In genomic region chr7:96408161-96408889, GRCm38 (mm10) we compare ENCODE assay signal across 26 mouse cellular contexts.
DNase-seq lines count a peak whose midpoint lies in the region; ATAC-seq and TF ChIP-seq lines count a peak whose summit lies in the region.
"Had no signal": no experiment of that assay in that cellular context is flagged by ENCODE, and none has a peak within 500 bp of the region (broad histone marks: within the 10 kb centered on the region; RNA-seq: fewer than 3 reads in every experiment).

No protein-coding gene starts in this region.

- H3K9me3 ChIP-seq in hindbrain, postnatal 0 days (ENCODE audit: low read length): no peaks in the 10 kb centered on the region
- no peaks in the 10 kb centered on the region for H3K9me3 ChIP-seq in hindbrain, embryonic 13.5 days
- no peaks in the 10 kb centered on the region for H3K9me3 ChIP-seq in midbrain, embryonic 11.5 days (ENCODE audit: control insufficient read depth, low read length)
- H3K9me3 ChIP-seq in midbrain, embryonic 15.5 days: no peaks in the 10 kb centered on the region
- H3K9me3 ChIP-seq: embryonic facial prominence, embryonic 15.5 days; heart, embryonic 13.5 days; hindbrain, embryonic 15.5 days; limb, embryonic 13.5 days; liver, embryonic 13.5 days had no signal

- H3K36me3 ChIP-seq in hindbrain, postnatal 0 days (ENCODE audit: insufficient read depth, low read length): no peaks in the 10 kb centered on the region
- H3K36me3 ChIP-seq in hindbrain, embryonic 13.5 days: no peaks in the 10 kb centered on the region
- H3K36me3 ChIP-seq in midbrain, embryonic 11.5 days (ENCODE audit: control insufficient read depth, insufficient read depth, low read length): no peaks in the 10 kb centered on the region
- H3K36me3 ChIP-seq in midbrain, embryonic 15.5 days (replicated peaks): no peaks in the 10 kb centered on the region
- H3K36me3 ChIP-seq: embryonic facial prominence, embryonic 15.5 days; heart, embryonic 13.5 days; hindbrain, embryonic 15.5 days; limb, embryonic 13.5 days; liver, embryonic 13.5 days had no signal

- 67% methylated on average over 6 of the region's 6 CpGs for WGBS in hindbrain, postnatal 0 days
- WGBS in hindbrain, embryonic 13.5 days: 43% methylated on average over 6 of the region's 6 CpGs
- 42% methylated on average over 6 of the region's 6 CpGs for WGBS in midbrain, embryonic 11.5 days
- WGBS in midbrain, embryonic 15.5 days: 50% methylated on average over 6 of the region's 6 CpGs

- no peak overlapping the region for H3K27ac ChIP-seq in hindbrain, postnatal 0 days
- H3K27ac ChIP-seq in hindbrain, embryonic 13.5 days: no peak overlapping the region
- H3K27ac ChIP-seq in midbrain, embryonic 11.5 days (ENCODE audit: low read depth, low read length): no peak overlapping the region
- no peak overlapping the region for H3K27ac ChIP-seq in midbrain, embryonic 15.5 days
- H3K27ac ChIP-seq: embryonic facial prominence, embryonic 15.5 days; heart, embryonic 13.5 days; layer of hippocampus, adult 2 months; limb, embryonic 13.5 days; liver, embryonic 13.5 days had no signal

- H3K4me3 ChIP-seq in hindbrain, postnatal 0 days (ENCODE audit: low read length): no peak overlapping the region
- no peak overlapping the region for H3K4me3 ChIP-seq in hindbrain, embryonic 13.5 days
- H3K4me3 ChIP-seq in midbrain, embryonic 11.5 days (ENCODE audit: low read depth, low read length): no peak overlapping the region
- no peak overlapping the region for H3K4me3 ChIP-seq in midbrain, embryonic 15.5 days
- H3K4me3 ChIP-seq: embryonic facial prominence, embryonic 15.5 days; heart, embryonic 13.5 days; hindbrain, embryonic 15.5 days; layer of hippocampus, adult 2 months; limb, embryonic 13.5 days; liver, embryonic 13.5 days had no signal

- H3K9ac ChIP-seq in hindbrain, postnatal 0 days (replicated peaks; ENCODE audit: low read length): no peak overlapping the region
- no peak overlapping the region for H3K9ac ChIP-seq in hindbrain, embryonic 13.5 days
- no peak overlapping the region for H3K9ac ChIP-seq in midbrain, embryonic 11.5 days (ENCODE audit: low read length)
- no peak overlapping the region for H3K9ac ChIP-seq in midbrain, embryonic 15.5 days
- H3K9ac ChIP-seq: embryonic facial prominence, embryonic 15.5 days; heart, embryonic 13.5 days; hindbrain, embryonic 15.5 days; limb, embryonic 13.5 days; liver, embryonic 13.5 days had no signal

- 0 out of 2 replicates have a peak, but pooled peaks have one; percentile 21 for ATAC-seq in hindbrain, postnatal 0 days
- ATAC-seq in hindbrain, embryonic 13.5 days (ENCODE audit: low FRiP score): no peak
- 0 out of 2 replicates have a peak, but pooled peaks have one; percentile 20 for ATAC-seq in midbrain, embryonic 11.5 days (ENCODE audit: low FRiP score)
- ATAC-seq in midbrain, embryonic 15.5 days (replicated peaks): no peak
- no peak for ATAC-seq in activated CD4-positive, CD25-positive, alpha-beta regulatory T cell, adult 4 months
- ATAC-seq: intestine, embryonic 16.5 days had no signal

- no peaks in the 10 kb centered on the region for H3K4me1 ChIP-seq in hindbrain, postnatal 0 days (ENCODE audit: insufficient read depth, low read length)
- peaks cover 25% of the 10 kb centered on the region for H3K4me1 ChIP-seq in hindbrain, embryonic 13.5 days (replicated peaks)
- peaks cover 12% of the 10 kb centered on the region for H3K4me1 ChIP-seq in midbrain, embryonic 11.5 days (ENCODE audit: control insufficient read depth, insufficient read depth, low read length)
- H3K4me1 ChIP-seq in midbrain, embryonic 15.5 days: peaks cover 21% of the 10 kb centered on the region; the same call in 1 of the 2 replicates
- H3K4me1 ChIP-seq: liver, embryonic 13.5 days had no signal

- no peak overlapping the region for H3K4me2 ChIP-seq in hindbrain, postnatal 0 days (ENCODE audit: low read depth, low read length)
- H3K4me2 ChIP-seq in hindbrain, embryonic 13.5 days: no peak overlapping the region
- H3K4me2 ChIP-seq in midbrain, embryonic 11.5 days: no peak overlapping the region
- no peak overlapping the region for H3K4me2 ChIP-seq in midbrain, embryonic 15.5 days
- H3K4me2 ChIP-seq: embryonic facial prominence, embryonic 15.5 days; heart, embryonic 13.5 days; hindbrain, embryonic 15.5 days; limb, embryonic 13.5 days; liver, embryonic 13.5 days had no signal

- no peak for TF ChIP-seq CTCF in hindbrain, postnatal 0 days (IDR thresholded peaks at IDR 0.05; ENCODE audit: low read depth)

- peak; percentile 39 for DNase-seq in embryo, embryonic 10 days (ENCODE audit: low spot score)
- no peak for DNase-seq in embryo, embryonic 9.5 days (ENCODE audit: extremely low spot score)
- no peak for DNase-seq in hindbrain, postnatal 0 days (ENCODE audit: low spot score)
- no peak for DNase-seq in midbrain, embryonic 11.5 days (ENCODE audit: low spot score, missing footprints)
- peak; percentile 36 for DNase-seq in mesoderm, embryonic 11.5 days (ENCODE audit: low read depth, low spot score)
- DNase-seq: adrenal gland, postnatal 36 days; cerebellum, adult 11 months; cerebellum, adult 9-11 months; gastrocnemius, postnatal 25 days; heart, adult 18-20 months; heart, postnatal 14 days; kidney, postnatal 14 days; liver, embryonic 13.5 days; lung, adult 2 months; lung, postnatal 14 days; right cerebral cortex, postnatal 4 days; thymus, postnatal 25 days had no signal

- H3K27me3 ChIP-seq in hindbrain, postnatal 0 days (ENCODE audit: insufficient read depth, low read length): no peaks in the 10 kb centered on the region
- no peaks in the 10 kb centered on the region for H3K27me3 ChIP-seq in hindbrain, embryonic 13.5 days
- no peaks in the 10 kb centered on the region for H3K27me3 ChIP-seq in midbrain, embryonic 11.5 days (ENCODE audit: control insufficient read depth, insufficient read depth, low read length)
- no peaks in the 10 kb centered on the region for H3K27me3 ChIP-seq in midbrain, embryonic 15.5 days (replicated peaks)
- H3K27me3 ChIP-seq: embryonic facial prominence, embryonic 15.5 days; hindbrain, embryonic 15.5 days; limb, embryonic 13.5 days; liver, embryonic 13.5 days had no signal

Comparison
In these comparisons a context has a peak if more than half of its experiments do, and no peak if none do; other contexts are left out.
1. DNase-seq: peak in embryo, embryonic 10 days (single experiment) and mesoderm, embryonic 11.5 days (single experiment); none in embryo, embryonic 9.5 days (single experiment), hindbrain, postnatal 0 days (single experiment) and midbrain, embryonic 11.5 days (single experiment).
2. ATAC-seq: peak in hindbrain, postnatal 0 days (single experiment) and midbrain, embryonic 11.5 days (single experiment); none in hindbrain, embryonic 13.5 days (single experiment), midbrain, embryonic 15.5 days (single experiment) and activated CD4-positive, CD25-positive, alpha-beta regulatory T cell, adult 4 months (single experiment).